Mouse (Mus musculus): ENCODE data around the gene Spint2. TPM values are rescaled to one million over a fixed set of nuclear protein-coding genes. Genes with fewer than 3 reads are reported as not detected.

The Spint2 gene
- total RNA-seq, 2 experiments from 2014 or later = 46.1 to 85.1 TPM

DNA sequence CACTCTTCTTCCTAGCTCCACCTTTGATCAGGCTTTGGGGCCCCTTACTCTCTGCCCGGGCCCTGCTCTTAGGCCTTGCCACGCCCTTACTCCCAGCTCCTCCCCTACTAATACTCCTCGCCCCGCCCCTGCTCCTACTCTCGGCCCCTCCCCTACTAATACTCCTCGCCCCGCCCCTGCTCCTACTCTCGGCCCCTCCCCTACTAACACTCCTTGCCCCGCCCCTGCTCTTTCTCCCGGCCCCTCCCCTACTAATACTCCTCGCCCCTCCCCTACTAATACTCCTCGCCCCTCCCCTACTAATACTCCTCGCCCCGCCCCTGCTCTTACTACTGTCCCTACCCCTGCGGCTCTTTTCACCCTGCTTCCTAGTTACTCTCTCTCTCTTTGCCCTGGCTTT lies 70.7 kb downstream of the Spint2 start:
- DNase-seq (ENCODE audit: low spot score in 2 of 2) = peak in 1 of 2 experiments; percentile 24

Other genes starting within 250 kb of the Spint2 start
- gene Ryr1, start 156.7 kb downstream of the Spint2 start, total RNA-seq (2021) = 10 to 100 TPM in 1 of 2 experiments, 1 to 10 TPM in 1; 5.9 to 15.1 TPM
- 1 to 10 TPM; 2.4 TPM for gene Rasgrp4, start 147.1 kb downstream of the Spint2 start, total RNA-seq (2021)
- 10 to 100 TPM; 16.2 to 17.2 TPM for gene Fam98c, start 125.7 kb downstream of the Spint2 start, total RNA-seq (2021)
- 1 to 10 TPM; 1.8 to 2.5 TPM for gene Ggn, start 111.7 kb downstream of the Spint2 start, total RNA-seq (2021)
- 10 to 100 TPM; 14.5 to 15.8 TPM for gene Spred3, start 111.5 kb downstream of the Spint2 start, total RNA-seq (2021)
- gene Psmd8, start 101.2 kb downstream of the Spint2 start, total RNA-seq (2021) = 100 to 1,000 TPM; 188 to 192 TPM
- gene Catsperg1, start 67.9 kb downstream of the Spint2 start, total RNA-seq (2021) = 1 to 10 TPM; 2.0 TPM
- 1 to 10 TPM; 2.9 to 3.6 TPM for gene Kcnk6, start 49.4 kb downstream of the Spint2 start, total RNA-seq (2021)
- 10 to 100 TPM; 48.2 to 49.7 TPM for gene Yif1b, start 43.6 kb downstream of the Spint2 start, total RNA-seq (2021)
- gene 2200002D01Rik, start 33.4 kb downstream of the Spint2 start, total RNA-seq (2021) = 1 to 10 TPM; 2.4 to 4.5 TPM
- 10 to 100 TPM; 14.3 to 15.0 TPM for gene Ppp1r14a, start 7.4 kb upstream of the Spint2 start, total RNA-seq (2021)
- 1 to 10 TPM; 5.0 to 5.7 TPM for gene Dpf1, start 22.0 kb upstream of the Spint2 start, total RNA-seq (2021)
- 10 to 100 TPM; 67.4 to 86.4 TPM for gene Sipa1l3, start 236.7 kb upstream of the Spint2 start, total RNA-seq (2021)

Data from adrenal gland, postnatal 4 days (tissue).